Mouse (Mus musculus): ENCODE results near the gene Ubc.

Ubc gene

GRCm38 (mm10) chr5:125348487-125348886 lies 41.5 kb downstream of the Ubc start:
- TF ChIP-seq GATA4 (IDR thresholded peaks at IDR 0.05; ENCODE audit: insufficient replicate concordance, low read length) = no peak

DNA sequence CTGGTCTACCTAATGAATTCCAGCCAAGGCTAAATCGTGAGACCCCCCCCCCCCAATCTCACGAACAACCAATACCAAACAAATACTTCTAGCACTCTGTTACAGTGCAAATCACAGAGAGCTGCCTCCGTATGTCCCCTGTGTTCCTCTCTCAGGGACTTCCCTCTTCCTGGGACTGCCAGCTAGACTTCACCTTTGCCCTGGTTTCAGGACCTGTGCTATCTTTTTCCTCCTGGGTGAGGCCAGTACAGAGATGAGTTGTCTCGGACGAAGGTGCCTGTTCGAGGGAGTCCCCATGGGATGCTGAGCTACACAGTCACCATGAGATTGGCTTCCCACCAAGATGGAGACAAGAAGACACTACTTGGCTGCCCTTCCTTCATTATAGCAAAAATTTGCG lies 41.9 kb downstream of the Ubc start:
- TF ChIP-seq GATA4 (IDR thresholded peaks at IDR 0.05; ENCODE audit: insufficient replicate concordance, low read length) = no peak

DNA sequence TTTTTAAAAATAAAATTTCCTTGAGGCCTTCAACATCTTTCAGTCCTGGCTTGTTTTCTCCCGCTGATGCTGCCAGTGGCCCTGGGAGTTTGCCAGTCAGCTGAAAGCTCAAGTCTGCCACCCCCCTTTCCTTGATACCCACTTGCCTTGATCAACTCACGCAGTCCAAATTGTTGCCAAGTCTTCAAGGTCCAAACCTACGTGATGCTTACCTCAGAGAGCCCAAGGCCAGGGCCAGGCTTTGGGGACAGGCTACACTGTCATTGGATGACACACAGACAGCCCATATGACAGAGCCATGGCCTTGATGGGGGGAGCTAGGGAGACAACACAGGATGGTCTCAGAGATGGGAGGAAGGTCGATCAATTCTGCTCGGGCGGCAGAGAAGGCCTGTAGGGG lies 45.7 kb downstream of the Ubc start:
- TF ChIP-seq GATA4 (IDR thresholded peaks at IDR 0.05; ENCODE audit: insufficient replicate concordance, low read length) = no peak

DNA sequence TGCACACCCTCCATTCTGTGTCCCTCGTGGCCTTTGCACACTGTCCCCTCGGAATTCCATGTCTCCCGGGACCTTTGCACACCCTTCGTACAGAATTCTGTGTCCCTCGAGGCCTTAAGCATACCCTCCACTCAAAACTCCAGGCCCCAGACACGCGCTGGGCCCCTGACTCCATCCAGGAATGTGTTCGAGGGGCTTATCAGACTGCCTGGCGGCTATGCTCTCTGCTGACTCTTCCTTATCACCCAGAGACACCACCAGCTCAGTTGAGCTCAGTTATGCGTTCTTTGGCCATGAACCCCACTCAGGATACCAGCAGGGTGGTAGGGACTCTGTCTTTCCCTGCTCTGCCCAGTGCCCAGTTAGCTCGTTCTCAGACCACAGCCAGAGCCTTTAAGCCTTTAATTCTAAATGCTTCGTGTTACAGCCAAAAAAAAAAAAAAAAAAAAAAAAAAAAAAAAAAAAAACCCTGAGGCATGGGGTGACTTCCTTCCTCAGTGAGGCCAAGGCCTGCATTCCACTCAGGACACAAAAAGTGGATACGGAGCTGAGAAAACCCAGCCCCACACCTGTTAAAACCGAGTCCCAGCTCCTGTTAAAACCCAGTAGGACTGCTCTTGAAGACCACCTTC lies 48.4 kb downstream of the Ubc start:
- TF ChIP-seq GATA4 (IDR thresholded peaks at IDR 0.05; ENCODE audit: insufficient replicate concordance, low read length) = no peak

DNA sequence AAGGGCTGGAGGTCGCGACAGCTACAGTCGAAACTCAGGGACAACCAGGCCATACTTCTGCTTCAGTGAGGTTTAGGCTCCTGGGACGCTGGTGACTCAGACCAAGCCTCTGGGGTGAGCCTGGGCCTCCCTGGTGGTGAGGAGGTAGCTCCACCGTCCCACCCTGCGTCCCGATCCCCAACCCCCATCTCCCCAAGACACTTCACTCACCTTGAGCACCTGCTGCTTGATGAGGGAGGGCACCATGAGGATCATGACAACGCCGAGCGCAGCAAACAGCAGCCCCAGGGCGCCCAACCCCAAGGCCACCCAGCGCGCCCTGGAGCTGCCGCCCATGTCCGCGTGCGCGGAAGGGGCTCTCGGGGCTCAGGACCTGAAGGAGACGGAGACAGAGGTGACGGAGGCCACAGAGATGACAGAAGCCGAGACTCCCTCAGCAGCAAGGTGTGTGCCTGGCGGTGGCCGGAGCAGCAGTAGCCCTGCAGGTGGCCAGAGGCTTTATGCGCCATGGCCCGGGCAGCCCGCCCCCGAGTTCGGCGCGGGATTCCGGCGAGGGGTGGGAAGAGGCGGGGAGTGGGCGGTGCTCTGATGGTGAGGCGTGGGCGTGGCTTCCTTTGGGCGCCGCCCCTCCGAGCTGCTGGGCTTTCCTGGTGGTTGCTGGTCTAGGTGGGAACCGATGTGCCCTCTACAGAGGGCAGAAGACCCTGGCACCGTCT lies 49.3 kb downstream of the Ubc start, which contains the start of gene Scarb1:
Gene Scarb1 (minus strand): TSS at position 548 of the 716 bp plus-strand sequence.
- TF ChIP-seq GATA4 (IDR thresholded peaks at IDR 0.05; ENCODE audit: insufficient replicate concordance, low read length) = peak; percentile 13; the same call in 1 of the 2 replicates

DNA sequence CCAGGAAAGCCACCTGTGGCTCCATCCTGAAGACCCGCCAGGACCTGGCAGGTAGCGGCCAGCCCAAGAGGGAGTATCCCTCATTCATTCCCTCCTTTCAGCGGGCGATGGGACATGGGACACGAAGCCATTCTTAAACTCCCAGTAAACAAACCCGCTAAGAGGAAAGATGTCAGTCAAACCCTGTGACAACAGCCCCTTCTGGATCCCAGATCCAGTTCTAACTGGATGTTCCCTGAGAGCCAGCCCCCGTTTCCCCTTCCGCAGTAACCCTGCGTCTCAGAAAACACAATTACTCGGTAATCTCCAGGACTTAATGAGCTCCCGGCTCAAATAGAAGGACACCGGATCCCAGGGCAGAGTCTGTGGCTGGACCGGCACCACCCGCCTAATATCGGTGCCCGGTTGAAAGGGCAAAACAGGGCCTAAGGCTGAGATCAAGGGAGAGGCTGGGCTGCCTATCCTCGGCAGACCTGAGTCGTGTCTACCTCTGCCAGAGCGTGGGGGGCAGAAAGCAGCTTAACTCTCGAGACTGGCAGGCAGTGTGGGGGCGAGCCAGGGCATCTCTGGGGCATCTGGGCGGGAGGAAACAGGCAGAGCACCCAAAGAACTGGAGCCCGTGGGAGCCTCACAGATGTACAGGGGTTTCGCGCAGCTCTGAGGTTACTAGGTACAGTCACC lies 50.0 kb downstream of the Ubc start:
- no peak for TF ChIP-seq GATA4 (IDR thresholded peaks at IDR 0.05; ENCODE audit: insufficient replicate concordance, low read length)

- no peak for TF ChIP-seq GATA4 (IDR thresholded peaks at IDR 0.05; ENCODE audit: insufficient replicate concordance, low read length)
Measured at GRCm38 (mm10) chr5:125339108-125339751, 50.8 kb downstream of the Ubc start.

DNA sequence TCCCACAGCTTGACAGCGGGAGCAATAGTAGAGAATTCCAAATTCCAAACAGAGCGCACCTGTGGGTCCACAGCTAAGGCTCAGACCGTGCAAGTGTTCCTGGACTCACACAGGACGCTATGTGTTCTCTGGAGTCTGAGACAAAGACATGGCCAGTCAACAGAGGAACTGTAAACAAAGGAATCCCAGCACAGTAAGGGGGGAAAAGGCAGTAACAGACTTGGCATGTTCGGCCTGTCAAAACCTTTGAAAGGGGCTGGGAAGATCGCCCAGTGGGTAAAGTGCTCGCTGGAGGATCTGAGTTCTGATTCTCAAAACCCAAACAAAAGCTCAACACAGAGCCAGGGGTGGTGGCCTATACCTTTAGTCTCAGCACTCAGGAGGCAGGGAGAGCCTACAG lies 52.5 kb downstream of the Ubc start:
- no peak for TF ChIP-seq GATA4 (IDR thresholded peaks at IDR 0.05; ENCODE audit: insufficient replicate concordance, low read length)

DNA sequence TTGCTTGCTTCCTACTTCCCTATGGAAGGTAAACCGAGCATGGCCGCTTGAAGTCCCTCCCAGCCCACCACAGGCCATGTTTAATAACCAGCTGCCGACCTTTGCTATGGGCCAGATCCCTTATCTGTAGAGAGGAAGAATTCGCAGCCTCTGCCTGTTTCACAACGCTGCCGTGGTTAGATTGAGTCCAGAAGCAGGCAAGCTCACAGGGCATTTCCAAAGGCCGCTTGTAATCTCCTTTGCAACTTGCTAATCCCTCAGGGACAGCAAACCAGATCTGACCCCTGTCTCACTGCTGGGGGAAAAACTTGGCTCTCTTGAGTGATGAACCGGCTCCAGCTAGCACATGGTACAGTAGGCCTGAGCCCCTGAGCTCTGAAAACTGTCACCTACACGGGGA lies 53.0 kb downstream of the Ubc start:
- TF ChIP-seq GATA4 (IDR thresholded peaks at IDR 0.05; ENCODE audit: insufficient replicate concordance, low read length) = peak; percentile 95

Data from liver, adult (tissue).